Mouse (Mus musculus): ENCODE results near the gene Dip2a. TPM values are rescaled to one million over a fixed set of nuclear protein-coding genes. Genes with fewer than 3 reads are reported as not detected.

Dip2a gene
- polyA plus RNA-seq, 1 experiment, result 15.5 TPM

- 84% methylated on average over 12 of the region's 12 CpGs for WGBS
- Histone ChIP-seq H3K27me3 (ENCODE audit: control insufficient read depth, insufficient read depth, low read length) (no peaks in the 10 kb centered on the region), H3K4me1 (ENCODE audit: control insufficient read depth, insufficient read depth, insufficient read length, low read length) (no peaks in the 10 kb centered on the region), H3K36me3 (ENCODE audit: control insufficient read depth, insufficient read depth, low read length) (peaks cover 26% of the 10 kb centered on the region), H3K4me3 (ENCODE audit: low read depth, low read length) (no peak overlapping the region), H3K27ac (ENCODE audit: insufficient read depth, low read depth, low read length) (no peak overlapping the region)
- TF ChIP-seq CTCF (IDR thresholded peaks at IDR 0.05; ENCODE audit: extremely low read depth, insufficient read length, insufficient replicate concordance, low read depth, low read length) (no peak), POLR2A (IDR thresholded peaks at IDR 0.05; ENCODE audit: low read depth, low read length) (no peak)
Observed at GRCm38 (mm10) chr10:76317623-76318022, 27.5 kb downstream of the Dip2a start.

GRCm38 (mm10) chr10:76316194-76316593, 28.9 kb downstream of the Dip2a start:
- peaks cover 26% of the 10 kb centered on the region for H3K36me3 ChIP-seq (ENCODE audit: control insufficient read depth, insufficient read depth, low read length)
- WGBS, result 90% methylated on average over 7 of the region's 7 CpGs
- no peaks in the 10 kb centered on the region for H3K27me3 ChIP-seq (ENCODE audit: control insufficient read depth, insufficient read depth, low read length)
- H3K4me1 ChIP-seq (ENCODE audit: control insufficient read depth, insufficient read depth, insufficient read length, low read length), result no peaks in the 10 kb centered on the region
- no peak overlapping the region for H3K27ac ChIP-seq (ENCODE audit: insufficient read depth, low read depth, low read length)
- no peak overlapping the region for H3K4me3 ChIP-seq (ENCODE audit: low read depth, low read length)
- no peak for TF ChIP-seq POLR2A (IDR thresholded peaks at IDR 0.05; ENCODE audit: low read depth, low read length)
- no peak for TF ChIP-seq CTCF (IDR thresholded peaks at IDR 0.05; ENCODE audit: extremely low read depth, insufficient read length, insufficient replicate concordance, low read depth, low read length)

GRCm38 (mm10) chr10:76306738-76307137, 38.4 kb downstream of the Dip2a start:
- 84% methylated on average over 9 of the region's 9 CpGs for WGBS
- TF ChIP-seq CTCF (IDR thresholded peaks at IDR 0.05; ENCODE audit: extremely low read depth, insufficient read length, insufficient replicate concordance, low read depth, low read length) (no peak), POLR2A (IDR thresholded peaks at IDR 0.05; ENCODE audit: low read depth, low read length) (no peak)
- no peak overlapping the region for H3K4me3 ChIP-seq (ENCODE audit: low read depth, low read length)
- peaks cover 19% of the 10 kb centered on the region for H3K36me3 ChIP-seq (ENCODE audit: control insufficient read depth, insufficient read depth, low read length)
- H3K27ac ChIP-seq (ENCODE audit: insufficient read depth, low read depth, low read length), result no peak overlapping the region
- H3K4me1 ChIP-seq (ENCODE audit: control insufficient read depth, insufficient read depth, insufficient read length, low read length), result no peaks in the 10 kb centered on the region; the same call in 1 of the 2 replicates
- H3K27me3 ChIP-seq (ENCODE audit: control insufficient read depth, insufficient read depth, low read length), result no peaks in the 10 kb centered on the region

GRCm38 (mm10) chr10:76300133-76300532, 45.0 kb downstream of the Dip2a start:
- TF ChIP-seq CTCF (IDR thresholded peaks at IDR 0.05; ENCODE audit: extremely low read depth, insufficient read length, insufficient replicate concordance, low read depth, low read length) (no peak), POLR2A (IDR thresholded peaks at IDR 0.05; ENCODE audit: low read depth, low read length) (no peak)
- Histone ChIP-seq H3K4me1 (ENCODE audit: control insufficient read depth, insufficient read depth, insufficient read length, low read length) (no peaks in the 10 kb centered on the region), H3K27me3 (ENCODE audit: control insufficient read depth, insufficient read depth, low read length) (no peaks in the 10 kb centered on the region), H3K36me3 (ENCODE audit: control insufficient read depth, insufficient read depth, low read length) (peaks cover 24% of the 10 kb centered on the region), H3K4me3 (ENCODE audit: low read depth, low read length) (no peak overlapping the region), H3K27ac (ENCODE audit: insufficient read depth, low read depth, low read length) (no peak overlapping the region)
- WGBS, result 87% methylated on average over 5 of the region's 5 CpGs

GRCm38 (mm10) chr10:76293222-76293621, 51.9 kb downstream of the Dip2a start:
- H3K4me1 ChIP-seq (ENCODE audit: control insufficient read depth, insufficient read depth, insufficient read length, low read length), result no peaks in the 10 kb centered on the region
- 87% methylated on average over 4 of the region's 4 CpGs for WGBS

GRCm38 (mm10) chr10:76289936-76290671, 55.0 kb downstream of the Dip2a start:
- H3K27me3 ChIP-seq (ENCODE audit: control insufficient read depth, insufficient read depth, low read length), result no peaks in the 10 kb centered on the region
- H3K4me1 ChIP-seq (ENCODE audit: control insufficient read depth, insufficient read depth, insufficient read length, low read length), result no peaks in the 10 kb centered on the region
- 90% methylated on average over 3 of the region's 3 CpGs for WGBS
- TF ChIP-seq POLR2A (IDR thresholded peaks at IDR 0.05; ENCODE audit: low read depth, low read length), result no peak
- no peak for TF ChIP-seq CTCF (IDR thresholded peaks at IDR 0.05; ENCODE audit: extremely low read depth, insufficient read length, insufficient replicate concordance, low read depth, low read length)
- H3K27ac ChIP-seq (ENCODE audit: insufficient read depth, low read depth, low read length), result no peak overlapping the region
- H3K4me3 ChIP-seq (ENCODE audit: low read depth, low read length), result no peak overlapping the region
- H3K36me3 ChIP-seq (ENCODE audit: control insufficient read depth, insufficient read depth, low read length), result peaks cover 40% of the 10 kb centered on the region

More at GRCm38 (mm10) chr10:76293222-76293621, 51.9 kb downstream of the Dip2a start:
- TF ChIP-seq CTCF (IDR thresholded peaks at IDR 0.05; ENCODE audit: extremely low read depth, insufficient read length, insufficient replicate concordance, low read depth, low read length), result no peak
- TF ChIP-seq POLR2A (IDR thresholded peaks at IDR 0.05; ENCODE audit: low read depth, low read length), result no peak
- Histone ChIP-seq H3K4me3 (ENCODE audit: low read depth, low read length) (no peak overlapping the region), H3K27me3 (ENCODE audit: control insufficient read depth, insufficient read depth, low read length) (no peaks in the 10 kb centered on the region), H3K27ac (ENCODE audit: insufficient read depth, low read depth, low read length) (no peak overlapping the region), H3K36me3 (ENCODE audit: control insufficient read depth, insufficient read depth, low read length) (peaks cover 42% of the 10 kb centered on the region)

- no peak overlapping the region for H3K27ac ChIP-seq (ENCODE audit: insufficient read depth, low read depth, low read length)
- H3K4me1 ChIP-seq (ENCODE audit: control insufficient read depth, insufficient read depth, insufficient read length, low read length), result no peaks in the 10 kb centered on the region
- no peaks in the 10 kb centered on the region for H3K27me3 ChIP-seq (ENCODE audit: control insufficient read depth, insufficient read depth, low read length)
- H3K36me3 ChIP-seq (ENCODE audit: control insufficient read depth, insufficient read depth, low read length), result peaks cover 32% of the 10 kb centered on the region
- no peak for TF ChIP-seq CTCF (IDR thresholded peaks at IDR 0.05; ENCODE audit: extremely low read depth, insufficient read length, insufficient replicate concordance, low read depth, low read length)
- TF ChIP-seq POLR2A (IDR thresholded peaks at IDR 0.05; ENCODE audit: low read depth, low read length), result no peak
- WGBS, result 92% methylated on average over 5 of the region's 5 CpGs
- H3K4me3 ChIP-seq (ENCODE audit: low read depth, low read length), result no peak overlapping the region
Observed at GRCm38 (mm10) chr10:76289052-76289451, 56.0 kb downstream of the Dip2a start.
